Mouse (Mus musculus): Measurements from ENCODE around the gene Cd164. TPM values are rescaled to one million over a fixed set of nuclear protein-coding genes. Genes with fewer than 3 reads are reported as not detected.

Cd164 gene
- polyA plus RNA-seq, 1 experiment from 2014 or later = 87.1 TPM

GRCm38 (mm10) chr10:41552847-41553589, 33.8 kb downstream of the Cd164 start:
- H3K36me3 ChIP-seq = no peaks in the 10 kb centered on the region
- WGBS = 46% methylated on average over 14 of the region's 14 CpGs
- H3K4me2 ChIP-seq (replicated peaks) = no peak overlapping the region
- peaks cover 7% of the 10 kb centered on the region for H3K9me3 ChIP-seq
- H3K27ac ChIP-seq (replicated peaks) = no peak overlapping the region
- ATAC-seq (ENCODE audit: low FRiP score, low read depth) = no peak
- H3K9ac ChIP-seq (replicated peaks) = no peak overlapping the region
- H3K4me3 ChIP-seq = no peak overlapping the region
- H3K4me1 ChIP-seq = peaks cover 9% of the 10 kb centered on the region; the same call in 1 of the 2 replicates
- peaks cover 11% of the 10 kb centered on the region for H3K27me3 ChIP-seq

GRCm38 (mm10) chr10:41553711-41554110, 34.5 kb downstream of the Cd164 start:
- WGBS = 79% methylated on average over 4 of the region's 4 CpGs
- no peak overlapping the region for H3K4me2 ChIP-seq (replicated peaks)

DNA sequence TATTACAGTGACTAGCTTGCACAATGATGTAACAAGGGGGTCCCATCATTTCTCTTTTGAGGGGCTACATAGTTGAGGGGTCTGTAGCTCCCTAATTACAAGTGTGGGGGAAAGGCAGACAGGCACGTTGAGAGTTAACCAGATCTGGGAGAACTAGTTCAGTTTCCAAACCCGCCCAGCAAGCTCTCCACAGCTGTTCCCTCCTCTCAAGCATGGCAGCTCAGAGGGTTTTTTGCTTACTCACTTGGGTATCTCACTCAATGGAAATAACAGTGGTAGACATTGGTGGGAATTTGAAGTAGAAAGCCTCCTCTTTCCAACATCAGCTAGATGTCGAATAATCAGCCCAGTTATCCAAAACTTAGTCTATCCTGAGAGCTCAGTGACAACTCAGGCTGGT, 35.9 kb downstream of the Cd164 start:
- H3K9ac ChIP-seq (replicated peaks) = no peak overlapping the region
- H3K27ac ChIP-seq (replicated peaks) = no peak overlapping the region
- H3K4me2 ChIP-seq (replicated peaks) = no peak overlapping the region
- WGBS = 87% methylated on average over 3 of the region's 3 CpGs
- H3K4me1 ChIP-seq = peaks cover 9% of the 10 kb centered on the region; the same call in 1 of the 2 replicates
- no peaks in the 10 kb centered on the region for H3K36me3 ChIP-seq
- H3K9me3 ChIP-seq = peaks cover 4% of the 10 kb centered on the region; the same call in 1 of the 2 replicates
- no peak overlapping the region for H3K4me3 ChIP-seq
- ATAC-seq (ENCODE audit: low FRiP score, low read depth) = no peak
- H3K27me3 ChIP-seq = peaks cover 11% of the 10 kb centered on the region

More at GRCm38 (mm10) chr10:41553711-41554110, 34.5 kb downstream of the Cd164 start:
- peaks cover 9% of the 10 kb centered on the region; the same call in 1 of the 2 replicates for H3K4me1 ChIP-seq
- no peak overlapping the region for H3K4me3 ChIP-seq
- no peaks in the 10 kb centered on the region for H3K36me3 ChIP-seq
- peaks cover 7% of the 10 kb centered on the region for H3K9me3 ChIP-seq
- H3K27me3 ChIP-seq = peaks cover 11% of the 10 kb centered on the region
- no peak for ATAC-seq (ENCODE audit: low FRiP score, low read depth)
- no peak overlapping the region for H3K9ac ChIP-seq (replicated peaks)
- H3K27ac ChIP-seq (replicated peaks) = no peak overlapping the region

- no peak for ATAC-seq (ENCODE audit: low FRiP score, low read depth)
- Histone ChIP-seq H3K27ac (replicated peaks) (no peak overlapping the region), H3K36me3 (no peaks in the 10 kb centered on the region), H3K4me2 (replicated peaks) (no peak overlapping the region), H3K9ac (replicated peaks) (no peak overlapping the region), H3K27me3 (0 out of 2 replicates have a peak, but pooled peaks cover 3% of the 10 kb centered on the region), H3K9me3 (peaks cover 13% of the 10 kb centered on the region; the same call in 1 of the 2 replicates), H3K4me1 (no peaks in the 10 kb centered on the region), H3K4me3 (no peak overlapping the region)
- WGBS = 94% methylated on average over 1 of the region's 1 CpGs
Observed at GRCm38 (mm10) chr10:41558401-41558800, 39.2 kb downstream of the Cd164 start.

DNA sequence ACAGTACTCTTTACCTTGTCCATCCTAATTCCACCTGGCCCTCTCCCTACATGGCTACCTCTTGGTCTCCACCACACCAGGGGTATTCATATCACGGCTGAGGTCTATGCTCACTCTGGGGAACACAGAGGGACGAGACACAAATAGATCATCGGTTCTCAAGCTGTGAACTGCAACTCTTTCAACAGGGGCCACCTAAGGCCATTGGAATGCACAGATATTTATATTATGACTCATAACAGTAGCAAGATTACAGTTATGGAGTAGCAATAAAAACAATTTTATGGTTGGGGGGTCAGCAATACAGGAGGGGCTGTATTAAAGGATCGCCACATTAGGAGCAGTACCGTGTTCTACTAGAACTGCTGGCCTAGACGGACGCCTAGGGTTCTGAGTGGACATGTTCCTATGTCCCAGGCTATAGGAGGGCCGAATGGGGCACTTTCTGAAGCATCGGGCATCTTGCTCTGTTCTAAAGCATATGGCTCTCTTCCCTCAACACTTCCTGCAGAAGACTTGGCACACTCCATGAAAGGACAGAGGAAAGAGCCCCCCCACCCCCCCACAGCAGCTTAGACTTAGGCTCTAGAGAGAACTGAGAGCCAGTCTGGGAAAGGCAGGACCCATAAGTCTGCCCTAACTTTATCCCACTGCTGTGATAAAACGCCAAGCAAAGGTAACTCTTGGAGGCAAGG, 42.6 kb downstream of the Cd164 start:
- 89% methylated on average over 10 of the region's 10 CpGs for WGBS
- Histone ChIP-seq H3K36me3 (no peaks in the 10 kb centered on the region), H3K9me3 (peaks cover 13% of the 10 kb centered on the region; the same call in 1 of the 2 replicates), H3K4me1 (no peaks in the 10 kb centered on the region), H3K27me3 (no peaks in the 10 kb centered on the region), H3K27ac (replicated peaks) (no peak overlapping the region), H3K4me3 (no peak overlapping the region), H3K4me2 (replicated peaks) (no peak overlapping the region), H3K9ac (replicated peaks) (no peak overlapping the region)
- ATAC-seq (ENCODE audit: low FRiP score, low read depth) = no peak

- H3K4me2 ChIP-seq (replicated peaks) = no peak overlapping the region
- H3K4me1 ChIP-seq = no peaks in the 10 kb centered on the region
- no peak overlapping the region for H3K27ac ChIP-seq (replicated peaks)
- H3K9me3 ChIP-seq = peaks cover 9% of the 10 kb centered on the region; the same call in 1 of the 2 replicates
- 33% methylated on average over 5 of the region's 5 CpGs for WGBS
- H3K9ac ChIP-seq (replicated peaks) = no peak overlapping the region
- H3K27me3 ChIP-seq = no peaks in the 10 kb centered on the region; the same call in 1 of the 2 replicates
- H3K36me3 ChIP-seq = no peaks in the 10 kb centered on the region
- no peak for ATAC-seq (ENCODE audit: low FRiP score, low read depth)
- H3K4me3 ChIP-seq = no peak overlapping the region
Observed at GRCm38 (mm10) chr10:41565141-41565540, 45.9 kb downstream of the Cd164 start.

GRCm38 (mm10) chr10:41568306-41568705, 49.1 kb downstream of the Cd164 start:
- 48% methylated on average over 3 of the region's 3 CpGs for WGBS
- no peak overlapping the region for H3K27ac ChIP-seq (replicated peaks)

DNA sequence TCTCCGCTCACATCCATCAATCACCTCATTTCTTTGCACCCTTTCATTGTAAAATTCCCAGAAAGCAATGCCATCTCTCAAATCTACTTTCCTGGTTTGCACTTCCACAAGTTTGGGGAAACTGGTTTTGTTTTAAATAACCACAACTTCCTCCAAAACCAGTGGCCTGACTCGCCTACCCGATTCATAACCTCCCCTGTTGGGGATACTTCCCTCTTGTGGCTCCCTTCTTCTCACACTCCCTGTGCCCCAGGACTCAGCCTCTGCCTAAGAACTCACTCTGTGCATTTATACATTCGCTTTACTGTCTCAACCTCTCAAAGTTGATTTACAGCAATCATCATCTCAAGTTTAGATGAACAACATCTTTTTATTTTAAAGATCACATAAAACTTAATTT, 51.9 kb downstream of the Cd164 start:
- Histone ChIP-seq H3K4me3 (no peak overlapping the region), H3K27me3 (peaks cover 3% of the 10 kb centered on the region; the same call in 1 of the 2 replicates), H3K4me1 (no peaks in the 10 kb centered on the region), H3K27ac (replicated peaks) (no peak overlapping the region), H3K9ac (replicated peaks) (no peak overlapping the region), H3K9me3 (no peaks in the 10 kb centered on the region), H3K36me3 (no peaks in the 10 kb centered on the region), H3K4me2 (replicated peaks) (no peak overlapping the region)
- no peak for ATAC-seq (ENCODE audit: low FRiP score, low read depth)
- 88% methylated on average over 4 of the region's 4 CpGs for WGBS

More at GRCm38 (mm10) chr10:41568306-41568705, 49.1 kb downstream of the Cd164 start:
- Histone ChIP-seq H3K4me1 (no peaks in the 10 kb centered on the region), H3K4me3 (no peak overlapping the region), H3K9me3 (no peaks in the 10 kb centered on the region), H3K36me3 (no peaks in the 10 kb centered on the region), H3K27me3 (peaks cover 3% of the 10 kb centered on the region; the same call in 1 of the 2 replicates), H3K9ac (replicated peaks) (no peak overlapping the region), H3K4me2 (replicated peaks) (no peak overlapping the region)
- no peak for ATAC-seq (ENCODE audit: low FRiP score, low read depth)

DNA sequence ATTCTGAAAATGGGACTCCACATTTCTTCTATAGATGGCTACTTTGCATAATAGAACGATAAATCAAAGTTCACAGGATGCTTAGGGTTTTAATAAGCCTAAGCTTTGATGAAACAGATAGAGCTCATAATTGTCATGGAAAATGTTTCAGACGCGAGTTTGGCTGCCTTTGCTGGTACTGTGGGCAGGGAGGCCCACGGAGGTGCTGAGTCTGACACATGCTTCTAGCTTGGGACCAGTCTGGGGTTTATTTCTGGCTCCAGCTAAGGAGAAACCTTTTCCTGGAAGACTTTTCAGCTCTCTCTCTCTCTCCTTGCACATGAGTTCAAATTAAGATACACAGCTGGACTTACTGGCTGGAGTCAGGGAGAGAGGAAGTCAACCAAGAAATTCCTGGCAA, 53.1 kb downstream of the Cd164 start:
- Histone ChIP-seq H3K27me3 (peaks cover 3% of the 10 kb centered on the region; the same call in 1 of the 2 replicates), H3K4me1 (no peaks in the 10 kb centered on the region), H3K27ac (replicated peaks) (no peak overlapping the region), H3K9ac (replicated peaks) (no peak overlapping the region), H3K36me3 (no peaks in the 10 kb centered on the region), H3K4me3 (no peak overlapping the region), H3K9me3 (no peaks in the 10 kb centered on the region), H3K4me2 (replicated peaks) (no peak overlapping the region)
- 91% methylated on average over 4 of the region's 4 CpGs for WGBS
- ATAC-seq (ENCODE audit: low FRiP score, low read depth) = no peak

DNA sequence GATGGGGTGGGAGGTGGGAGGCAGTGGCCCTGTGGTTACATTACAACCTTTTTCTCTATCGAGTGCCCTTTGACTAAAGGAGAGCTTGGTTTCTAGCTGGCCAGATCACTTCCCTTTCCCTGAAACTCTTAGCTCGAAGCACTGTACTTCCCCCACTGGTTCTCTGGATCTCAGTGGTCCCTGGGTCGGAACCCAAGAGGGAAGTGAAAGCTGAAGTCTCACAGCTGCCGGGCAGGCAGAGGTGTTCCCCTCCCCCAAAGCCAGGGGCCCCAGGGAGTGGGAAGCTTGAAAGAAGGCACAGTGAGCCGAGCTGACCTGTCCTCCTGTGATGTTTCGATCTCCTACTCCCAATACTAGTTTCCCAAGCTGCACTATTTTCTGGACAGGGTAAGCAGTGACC, 54.0 kb downstream of the Cd164 start:
- 24% methylated on average over 6 of the region's 6 CpGs for WGBS

DNA sequence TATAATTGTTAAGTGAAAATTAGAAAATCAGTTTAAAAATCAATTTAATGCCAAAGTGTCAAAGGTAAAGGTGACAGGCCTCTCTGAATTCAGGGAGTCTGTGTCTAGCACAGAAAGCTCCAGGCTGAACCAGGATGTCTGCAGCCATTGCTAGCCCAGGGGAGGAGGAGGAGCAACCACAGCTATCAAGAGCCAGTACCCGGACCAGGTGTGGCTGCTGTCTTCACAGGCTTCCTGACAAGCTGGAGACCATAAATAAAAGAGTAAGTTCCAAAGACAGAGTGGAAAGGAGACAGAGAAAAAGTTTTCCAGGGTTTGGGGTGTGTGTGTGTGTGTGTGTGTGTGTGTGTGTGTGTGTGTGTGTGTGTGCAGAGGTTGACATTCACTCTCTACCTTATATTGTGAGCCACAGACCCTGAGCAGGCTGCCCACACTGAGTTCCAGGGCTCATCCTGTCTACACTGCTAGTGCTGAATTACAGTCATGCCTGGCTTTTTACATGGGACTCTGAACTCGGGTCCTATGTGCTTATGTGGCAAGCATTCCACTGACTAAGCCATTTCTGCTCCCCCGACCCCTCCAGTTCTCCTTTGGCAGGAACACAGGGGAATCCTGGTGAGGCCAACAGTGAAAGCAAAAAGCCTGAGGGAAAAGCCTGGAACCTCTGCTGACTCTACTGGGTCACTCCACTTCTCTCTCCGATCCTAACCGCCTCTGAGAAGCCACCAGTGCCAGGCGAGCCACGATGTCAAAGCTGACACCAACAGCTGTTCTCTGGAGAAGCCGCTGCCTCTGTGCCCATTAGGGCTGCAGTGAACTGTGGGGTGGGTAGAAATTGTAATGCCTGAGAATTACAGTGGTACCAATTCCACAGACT, 56.5 kb downstream of the Cd164 start:
- no peak overlapping the region for H3K27ac ChIP-seq (replicated peaks)
- H3K4me2 ChIP-seq (replicated peaks) = no peak overlapping the region
- no peak for ATAC-seq (ENCODE audit: low FRiP score, low read depth)
- no peaks in the 10 kb centered on the region for H3K36me3 ChIP-seq
- 80% methylated on average over 8 of the region's 8 CpGs for WGBS
- H3K9me3 ChIP-seq = no peaks in the 10 kb centered on the region
- no peak overlapping the region for H3K4me3 ChIP-seq
- H3K27me3 ChIP-seq = 0 out of 2 replicates have a peak, but pooled peaks cover 3% of the 10 kb centered on the region
- no peak overlapping the region for H3K9ac ChIP-seq (replicated peaks)
- H3K4me1 ChIP-seq = no peaks in the 10 kb centered on the region

More for the DNA sequence above, 54.0 kb downstream of the Cd164 start:
- no peak for ATAC-seq (ENCODE audit: low FRiP score, low read depth)
- no peak overlapping the region for H3K4me2 ChIP-seq (replicated peaks)
- H3K4me3 ChIP-seq = no peak overlapping the region
- H3K9me3 ChIP-seq = no peaks in the 10 kb centered on the region
- H3K4me1 ChIP-seq = no peaks in the 10 kb centered on the region
- no peaks in the 10 kb centered on the region for H3K36me3 ChIP-seq
- peaks cover 3% of the 10 kb centered on the region; the same call in 1 of the 2 replicates for H3K27me3 ChIP-seq
- H3K9ac ChIP-seq (replicated peaks) = no peak overlapping the region
- H3K27ac ChIP-seq (replicated peaks) = no peak overlapping the region
